Mouse (Mus musculus) MEL (cell line): Measurements from ENCODE around the gene Zmiz1. TPM values are rescaled to one million over a fixed set of nuclear protein-coding genes. Genes with fewer than 3 reads are reported as not detected.

Experiments used
- DNase-seq: peaks from one replicate; pipeline ENCODE4 v3.0.0; 2011; ENCODE audit warnings: low read depth, low spot score
- H3K27ac ChIP-seq: 2 replicates; pipeline ENCODE4 v1.5.1; 2012; ENCODE audit warnings: low read depth, mild to moderate bottlenecking, control low read depth, low read length, moderate library complexity; ENCODE audit not compliant: control insufficient read depth
- H3K27me3 ChIP-seq, 2 experiments: fragments of 150-350 bp in 1 of 2; sonication (generic) in 1 of 2; 2 replicates each; pipeline ENCODE4 v1.6.1; 2012; ENCODE audit warnings: low read length in 2 of 2, mild to moderate bottlenecking in 2 of 2, improper control_type of control experiment in 1 of 2, moderate library complexity in 1 of 2; ENCODE audit not compliant: insufficient read depth in 2 of 2, control insufficient read depth in 1 of 2
- H3K36me3 ChIP-seq, 2 experiments: 2 replicates each; pipeline ENCODE4 v1.6.1; 2012 to 2014; ENCODE audit warnings: low read length in 2 of 2, improper control_type of control experiment in 1 of 2, inconsistent platforms in 1 of 2, mild to moderate bottlenecking in 1 of 2; ENCODE audit not compliant: insufficient read depth in 2 of 2, control insufficient read depth in 1 of 2
- H3K4me1 ChIP-seq, 2 experiments: fragments of 150-350 bp in 1 of 2; sonication (generic) in 1 of 2; 2 replicates each; pipeline ENCODE4 v1.6.1; 2012; ENCODE audit warnings: low read length in 2 of 2, improper control_type of control experiment in 1 of 2, mild to moderate bottlenecking in 1 of 2; ENCODE audit not compliant: insufficient read depth in 2 of 2, control insufficient read depth in 1 of 2
- H3K4me3 ChIP-seq, 2 experiments: fragments of 150-350 bp in 1 of 2; sonication (generic) in 1 of 2; 2 replicates each; pipeline ENCODE4 v1.5.1; 2012; ENCODE audit warnings: low read depth in 2 of 2, low read length in 2 of 2, mild to moderate bottlenecking in 2 of 2, moderate library complexity in 2 of 2, control low read depth in 1 of 2, improper control_type of control experiment in 1 of 2; ENCODE audit not compliant: control insufficient read depth in 1 of 2, insufficient read depth in 1 of 2
- H3K79me2 ChIP-seq: 2 replicates; pipeline ENCODE4 v1.6.1; 2012; ENCODE audit warnings: mild to moderate bottlenecking, low read length, moderate library complexity; ENCODE audit not compliant: control insufficient read depth, poor library complexity, insufficient read depth
- H3K9ac ChIP-seq: 2 replicates; pipeline ENCODE4 v1.6.1; 2012; ENCODE audit warnings: low read depth, mild to moderate bottlenecking, control low read depth, low read length, moderate library complexity; ENCODE audit not compliant: control insufficient read depth, poor library complexity, severe bottlenecking
- H3K9me3 ChIP-seq: fragments of 150-350 bp; sonication (generic); replicated peaks from 2 replicates; pipeline ENCODE4 v1.6.1; 2012; ENCODE audit warnings: mild to moderate bottlenecking, low read length, improper control_type of control experiment, moderate library complexity; ENCODE audit not compliant: insufficient read depth
- CHD1 ChIP-seq: IDR thresholded peaks from 2 replicates; pipeline ENCODE4 v1.6.1; 2012; ENCODE audit warnings: low read depth, mild to moderate bottlenecking, inconsistent platforms, low read length, improper control_type of control experiment
- E2F4 ChIP-seq: IDR thresholded peaks from 2 replicates; pipeline ENCODE4 v1.6.1; 2011; ENCODE audit warnings: low read depth, low read length, improper control_type of control experiment, borderline replicate concordance
- ELF1 ChIP-seq: IDR thresholded peaks from 2 replicates; pipeline ENCODE4 v1.6.1; 2014; ENCODE audit warnings: low read depth, mild to moderate bottlenecking, inconsistent platforms, low read length, improper control_type of control experiment, moderate library complexity
- EP300 ChIP-seq, 2 experiments: IDR thresholded peaks; 2 replicates each; pipeline ENCODE4 v1.6.1; 2011; ENCODE audit warnings: improper control_type of control experiment in 2 of 2, low read length in 2 of 2, low read depth in 1 of 2, mild to moderate bottlenecking in 1 of 2
- ETS1 ChIP-seq: IDR thresholded peaks from 2 replicates; pipeline ENCODE4 v1.6.1; 2012; ENCODE audit warnings: low read depth, mild to moderate bottlenecking, inconsistent platforms, low read length, improper control_type of control experiment, moderate library complexity
- GATA1 ChIP-seq: IDR thresholded peaks from 2 replicates; pipeline ENCODE4 v1.6.1; 2011; ENCODE audit warnings: low read depth, low read length, improper control_type of control experiment
- HCFC1 ChIP-seq: IDR thresholded peaks from 2 replicates; pipeline ENCODE4 v1.6.1; 2012; ENCODE audit warnings: low read depth, mild to moderate bottlenecking, inconsistent platforms, low read length, improper control_type of control experiment, moderate library complexity
- JUND ChIP-seq: IDR thresholded peaks from 2 replicates; pipeline ENCODE4 v1.6.1; 2011; ENCODE audit warnings: low read depth, mild to moderate bottlenecking, improper control_type of control experiment, low read length
- MAX ChIP-seq: IDR thresholded peaks from 2 replicates; pipeline ENCODE4 v1.6.1; 2011; ENCODE audit warnings: low read length, improper control_type of control experiment
- MAZ ChIP-seq: IDR thresholded peaks from 2 replicates; pipeline ENCODE4 v1.6.1; 2012; ENCODE audit warnings: low read depth, mild to moderate bottlenecking, inconsistent platforms, low read length, improper control_type of control experiment
- MXI1 ChIP-seq: IDR thresholded peaks from 2 replicates; pipeline ENCODE4 v1.6.1; 2011; ENCODE audit warnings: mild to moderate bottlenecking, low read depth, low read length, improper control_type of control experiment
- MYB ChIP-seq: IDR thresholded peaks from 2 replicates; pipeline ENCODE4 v1.6.1; 2011; ENCODE audit warnings: mild to moderate bottlenecking, low read depth, low read length, improper control_type of control experiment
- NELFE ChIP-seq: IDR thresholded peaks from 2 replicates; pipeline ENCODE4 v1.6.1; 2011; ENCODE audit warnings: low read depth, low read length, improper control_type of control experiment
- POLR2A ChIP-seq, 2 experiments: IDR thresholded peaks; 2 replicates each; pipeline ENCODE4 v1.6.1; 2011 to 2012; ENCODE audit warnings: low read length in 2 of 2, mild to moderate bottlenecking in 2 of 2, control low read depth in 1 of 2, improper control_type of control experiment in 1 of 2, low read depth in 1 of 2, moderate library complexity in 1 of 2; ENCODE audit not compliant: control insufficient read depth in 1 of 2, insufficient read depth in 1 of 2, poor library complexity in 1 of 2
- RAD21 ChIP-seq: IDR thresholded peaks from 2 replicates; pipeline ENCODE4 v1.6.1; 2011; ENCODE audit warnings: mild to moderate bottlenecking, low read depth, low read length, improper control_type of control experiment
- RCOR1 ChIP-seq: IDR thresholded peaks from 2 replicates; pipeline ENCODE4 v1.6.1; 2012; ENCODE audit warnings: low read depth, mild to moderate bottlenecking, inconsistent platforms, low read length, improper control_type of control experiment
- SIN3A ChIP-seq: IDR thresholded peaks from 2 replicates; pipeline ENCODE4 v1.6.1; 2012; ENCODE audit warnings: low read length, improper control_type of control experiment, inconsistent platforms
- TAL1 ChIP-seq: IDR thresholded peaks from 2 replicates; pipeline ENCODE4 v1.6.1; 2012; ENCODE audit warnings: mild to moderate bottlenecking, inconsistent platforms, low read length, moderate library complexity, mixed read lengths
- TBP ChIP-seq: IDR thresholded peaks from 2 replicates; pipeline ENCODE4 v1.8.0; 2011; ENCODE audit warnings: low read depth, low read length, improper control_type of control experiment
- TCF12 ChIP-seq: IDR thresholded peaks from 2 replicates; pipeline ENCODE4 v1.6.1; 2014; ENCODE audit warnings: low read depth, mild to moderate bottlenecking, inconsistent platforms, low read length, improper control_type of control experiment, moderate library complexity
- USF1 ChIP-seq: IDR thresholded peaks from 2 replicates; pipeline ENCODE4 v1.6.1; 2014; ENCODE audit warnings: low read depth, mild to moderate bottlenecking, inconsistent platforms, low read length, improper control_type of control experiment, moderate library complexity
- USF2 ChIP-seq, 2 experiments: IDR thresholded peaks; 2 replicates each; pipeline ENCODE4 v1.6.1; 2011 to 2012; ENCODE audit warnings: improper control_type of control experiment in 2 of 2, low read length in 2 of 2, borderline replicate concordance in 1 of 2, inconsistent platforms in 1 of 2, low read depth in 1 of 2, mild to moderate bottlenecking in 1 of 2; ENCODE audit not compliant: insufficient read depth in 1 of 2
- ZMIZ1 ChIP-seq: IDR thresholded peaks from 2 replicates; pipeline ENCODE4 v1.6.1; 2012; ENCODE audit warnings: low read depth, mild to moderate bottlenecking, inconsistent platforms, low read length, improper control_type of control experiment, moderate library complexity
- ZNF384 ChIP-seq: IDR thresholded peaks from 2 replicates; pipeline ENCODE4 v1.6.1; 2012; ENCODE audit warnings: low read depth, mild to moderate bottlenecking, inconsistent platforms, low read length, improper control_type of control experiment
- polyA plus RNA-seq, 2 experiments: library from polyadenylated mRNA; stranded (reverse) in 1 of 2; unstranded in 1 of 2; fragments of >175 nt in 1 of 2; fragments of >200 nt in 1 of 2; gene quantifications; 2 replicates each; pipeline versions ENCODE4 v1.2.1 to v1.2.4; 2012; ENCODE audit warnings: low replicate concordance in 2 of 2, low read depth in 1 of 2; ENCODE audit not compliant: insufficient read length in 2 of 2, insufficient read depth in 1 of 2, missing spikeins in 1 of 2
- total RNA-seq: library from RNA; depleted of rRNA; stranded (reverse); fragments of 300-350 nt; gene quantifications from 2 replicates; pipeline ENCODE4 v1.2.3, GENCODE M21; 2012

The Zmiz1 gene
- total and polyA plus RNA-seq, 3 experiments = 2.7 to 19.9 TPM; not detected in 1

DNA sequence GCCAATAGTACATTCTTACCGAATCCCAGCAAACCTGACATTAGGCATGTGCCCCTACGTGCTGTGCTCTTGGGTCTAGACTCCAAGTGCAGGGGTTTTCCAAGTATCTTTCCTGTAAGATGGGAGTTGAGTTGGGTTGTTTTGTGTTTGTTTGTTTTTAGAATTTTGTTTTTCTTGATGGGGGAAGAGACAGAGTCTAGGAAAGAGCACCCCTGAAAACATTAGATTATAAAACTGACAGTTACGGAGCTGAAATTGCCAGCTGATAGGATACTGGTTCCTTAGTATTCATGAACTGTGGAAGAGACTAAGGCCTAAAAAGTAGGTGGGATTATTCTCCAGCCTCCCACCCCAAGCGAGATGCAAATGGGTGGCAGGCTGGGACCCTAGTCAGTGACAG lies 21.5 kb downstream of the Zmiz1 start:
- H3K79me2 ChIP-seq = peaks cover 25% of the 10 kb centered on the region
- peak overlapping the region; percentile 99 for H3K27ac ChIP-seq
- peak overlapping the region; percentile 15 to 70 for H3K4me3 ChIP-seq
- DNase-seq = no peak
- no peaks in the 10 kb centered on the region for H3K9me3 ChIP-seq
- no peaks in the 10 kb centered on the region for H3K27me3 ChIP-seq
- peaks cover 8 to 37% of the 10 kb centered on the region in 2 experiments for H3K4me1 ChIP-seq
- H3K36me3 ChIP-seq = peaks cover 0 to 26% of the 10 kb centered on the region in 2 experiments; a peak in 2 of 4 replicates
- H3K9ac ChIP-seq = peak overlapping the region; percentile 61
- 0 out of 2 replicates have a peak, but pooled peaks have one; percentile 13 for TF ChIP-seq GATA1
- no peak for TF ChIP-seq ELF1
- TF ChIP-seq EP300 (IDR thresholded peaks at IDR 0.05; ENCODE audit: low read depth in 1 of 2, low read length in 2 of 2) = peak; percentile 46 to 61; a peak in 2 of 4 replicates
- TF ChIP-seq MYB = 0 out of 2 replicates have a peak, but pooled peaks have one; percentile 32
- TF ChIP-seq ETS1 = 0 out of 2 replicates have a peak, but pooled peaks have one; percentile 24
- TF ChIP-seq HCFC1 = no peak
- no peak for TF ChIP-seq USF1
- peak; percentile 72; the same call in 1 of the 2 replicates for TF ChIP-seq CHD1
- no peak; the same call in 1 of the 2 replicates for TF ChIP-seq MXI1
- no peak for TF ChIP-seq RAD21

DNA sequence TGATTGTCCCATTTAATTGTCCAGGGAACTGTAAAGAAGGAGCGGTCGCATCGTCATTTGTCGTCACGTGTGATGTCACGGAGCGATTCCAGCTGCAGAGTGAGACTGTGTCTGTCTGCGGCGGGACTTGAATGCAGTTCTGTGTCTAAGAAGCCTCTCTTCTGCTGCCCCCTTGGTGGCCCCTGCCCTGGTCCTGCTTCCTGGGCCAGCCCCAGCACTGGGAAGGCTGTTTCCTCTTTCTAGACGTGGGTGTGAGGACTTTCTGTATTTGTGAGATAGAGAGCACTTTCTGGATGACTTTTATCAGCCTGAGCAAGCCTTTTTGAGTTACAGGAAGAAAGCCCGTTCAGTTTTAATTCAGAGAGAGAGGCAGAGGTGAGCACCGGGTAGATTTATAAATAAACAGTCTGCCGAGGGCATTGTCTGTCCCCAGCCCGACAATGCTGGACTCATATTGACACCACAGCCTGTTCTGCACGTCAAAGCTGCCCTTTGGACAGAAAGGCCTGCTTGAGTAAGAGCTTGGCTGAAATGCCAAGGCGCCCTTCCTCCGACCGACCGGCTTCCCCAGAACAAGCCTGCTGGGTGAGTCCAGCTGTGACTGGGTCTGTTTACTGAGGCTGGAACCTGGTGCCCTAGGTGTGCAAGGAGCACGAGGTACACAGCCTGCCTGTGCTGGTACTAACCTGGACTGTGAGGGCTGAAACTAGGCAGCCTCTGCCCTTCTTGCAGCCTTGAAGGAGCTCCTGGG lies 22.1 kb downstream of the Zmiz1 start:
- H3K9me3 ChIP-seq = no peaks in the 10 kb centered on the region
- H3K79me2 ChIP-seq = peaks cover 25% of the 10 kb centered on the region
- H3K27me3 ChIP-seq = no peaks in the 10 kb centered on the region
- peak overlapping the region; percentile 99 for H3K27ac ChIP-seq
- peak overlapping the region; percentile 48 to 70 for H3K4me3 ChIP-seq
- H3K9ac ChIP-seq = peak overlapping the region; percentile 81
- peaks cover 8 to 37% of the 10 kb centered on the region in 2 experiments for H3K4me1 ChIP-seq
- DNase-seq = peak; percentile 94
- peak; percentile 32; the same call in 1 of the 2 replicates for TF ChIP-seq HCFC1
- TF ChIP-seq POLR2A (IDR thresholded peaks at IDR 0.05; ENCODE audit: control insufficient read depth in 1 of 2, insufficient read depth in 1 of 2, low read depth in 1 of 2, low read length in 2 of 2, poor library complexity in 1 of 2) = peak; percentile 22 to 58; a peak in 3 of 4 replicates
- peak; percentile 61; the same call in 1 of the 2 replicates for TF ChIP-seq USF1
- TF ChIP-seq E2F4 = no peak
- peak; percentile 57 for TF ChIP-seq MXI1
- no peak for TF ChIP-seq USF2 (IDR thresholded peaks at IDR 0.05; ENCODE audit: borderline replicate concordance in 1 of 2, insufficient read depth in 1 of 2, low read depth in 1 of 2, low read length in 2 of 2)
- peak; percentile 88 to 95 for TF ChIP-seq EP300 (IDR thresholded peaks at IDR 0.05; ENCODE audit: low read depth in 1 of 2, low read length in 2 of 2)
- peak; percentile 52; the same call in 1 of the 2 replicates for TF ChIP-seq ZMIZ1
- peak; percentile 85 for TF ChIP-seq ETS1
- TF ChIP-seq JUND = no peak
- TF ChIP-seq NELFE = peak; percentile 54
- peak; percentile 74 for TF ChIP-seq RCOR1
- peak; percentile 54; the same call in 1 of the 2 replicates for TF ChIP-seq TBP
- TF ChIP-seq SIN3A = peak; percentile 90
- TF ChIP-seq ELF1 = peak; percentile 72
- TF ChIP-seq TCF12 = peak; percentile 92
- TF ChIP-seq MYB = no peak
- TF ChIP-seq GATA1 = peak; percentile 90
- peak; percentile 88 for TF ChIP-seq TAL1
- TF ChIP-seq MAZ = 0 out of 2 replicates have a peak, but pooled peaks have one; percentile 39
- TF ChIP-seq MAX = peak; percentile 26; the same call in 1 of the 2 replicates
- no peak for TF ChIP-seq ZNF384
- H3K36me3 ChIP-seq = peaks cover 0 to 26% of the 10 kb centered on the region in 2 experiments; a peak in 2 of 4 replicates
